Mouse (Mus musculus) lung, adult 2 months (tissue): ENCODE results near the gene Atp13a2. TPM values are rescaled to one million over a fixed set of nuclear protein-coding genes. Genes with fewer than 3 reads are reported as not detected.
A peak's percentile ranks its signal among the peaks of the same experiment; 100 is the strongest.

Experiments
- DNase-seq: peaks from one replicate; pipeline ENCODE4 v3.0.0; 2022
- H3K4me1 ChIP-seq: fragments of 200-500 bp; 2 replicates; pipeline ENCODE4 v1.6.1; 2011; ENCODE audit warnings: low read length; ENCODE audit not compliant: control insufficient read depth, insufficient read depth
- H3K4me3 ChIP-seq: fragments of 200-500 bp; replicated peaks from 2 replicates; pipeline ENCODE3; 2011; ENCODE audit warnings: low read depth, mild to moderate bottlenecking, control low read depth, low read length; ENCODE audit errors: extremely low read depth
- CTCF ChIP-seq: fragments of 200-500 bp; IDR thresholded peaks from 2 replicates; pipeline ENCODE4 v1.5.1; 2011; ENCODE audit warnings: mild to moderate bottlenecking, low read length, control low read depth; ENCODE audit not compliant: insufficient read depth
- POLR2A ChIP-seq: fragments of 200-500 bp; IDR thresholded peaks from 2 replicates; pipeline ENCODE4 v1.6.1; 2011; ENCODE audit warnings: low read depth, mild to moderate bottlenecking, control low read depth, low read length, borderline replicate concordance; ENCODE audit errors: extremely low read depth
- WGBS: fragments of 180-500 bp; shearing (Covaris S2); methylation state at CpG from one replicate; pipeline ENCODE4 v1.1.7; 2018; 5-methylcytosine and 5-hydroxymethylcytosine counted together
- polyA plus RNA-seq: library from polyadenylated mRNA; depleted of rRNA; stranded (reverse); fragments of >200 nt; gene quantifications from 2 replicates; pipeline ENCODE4 v1.2.3, GENCODE M21; 2012; rRNA removed

The Atp13a2 gene
- polyA plus RNA-seq = 199 and 258 TPM in 2 replicates

DNA sequence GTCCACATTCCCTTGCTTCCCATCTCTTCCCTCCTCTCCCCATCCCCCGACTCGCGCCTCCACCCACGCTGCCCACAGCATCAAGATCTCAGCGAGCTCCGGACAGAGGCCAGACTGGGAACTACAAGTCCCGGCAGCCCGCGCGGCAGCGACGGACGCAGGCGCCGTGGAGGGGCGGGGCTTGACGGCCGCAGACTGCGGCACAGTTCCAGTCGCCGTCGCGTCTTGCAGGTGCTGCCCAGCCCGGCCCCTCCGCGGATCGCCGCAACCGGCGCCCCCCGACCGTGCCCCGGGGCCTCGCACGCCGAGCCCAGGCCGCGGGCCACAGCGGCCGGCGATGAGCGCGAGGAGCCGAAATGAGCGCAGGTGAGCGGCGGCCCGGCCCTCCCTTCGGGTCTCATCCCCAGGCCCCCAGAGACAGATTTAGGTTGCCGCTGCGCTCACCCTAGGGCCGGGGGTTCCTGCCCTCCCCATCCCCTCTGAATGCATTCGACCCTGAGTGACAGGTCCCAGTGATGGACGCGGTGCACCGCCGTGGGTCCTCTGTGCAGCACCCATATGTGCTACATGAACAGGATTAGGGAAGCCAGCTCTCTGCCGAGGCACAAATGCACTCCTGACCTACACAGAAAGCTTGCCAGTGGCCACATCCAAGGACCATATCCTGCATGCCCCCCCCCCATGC lies at the start of gene Atp13a2:
Gene Atp13a2 (plus strand): TSS at position 163 of the 685 bp plus-strand sequence.
- peaks cover 17% of the 10 kb centered on the region for H3K4me1 ChIP-seq
- 1% methylated on average over 58 of the region's 58 CpGs for WGBS
- TF ChIP-seq CTCF = no peak
- peak; percentile 54; the same call in 1 of the 2 replicates for TF ChIP-seq POLR2A
- peak within 1 kb of the TSS; percentile 74 for H3K4me3 ChIP-seq
- peak; percentile 90 for DNase-seq

DNA sequence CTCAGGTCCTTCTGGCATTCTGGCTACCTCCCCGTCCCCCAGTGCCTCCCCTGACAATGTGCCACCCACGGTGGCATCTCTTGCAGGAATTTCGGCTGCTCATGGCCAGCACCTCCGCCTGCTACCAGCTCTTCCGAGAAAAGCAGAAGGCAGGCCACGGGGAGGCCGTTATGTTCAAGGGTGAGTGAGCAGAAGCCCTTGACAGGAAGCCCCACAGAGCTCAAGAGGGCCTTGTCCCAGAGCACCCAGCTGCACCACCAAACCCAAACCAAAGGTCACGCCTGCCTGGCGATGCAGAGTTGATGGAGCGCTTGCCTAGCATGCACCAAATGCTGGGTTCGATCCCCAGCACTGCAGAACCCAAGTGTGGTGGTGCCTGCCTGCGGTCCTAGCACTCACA lies 42.3 kb upstream of the Atp13a2 start:
- WGBS = 77% methylated on average over 12 of the region's 12 CpGs
- DNase-seq = no peak
- no peak for TF ChIP-seq CTCF
- no peak for TF ChIP-seq POLR2A
- no peaks in the 10 kb centered on the region for H3K4me1 ChIP-seq
- H3K4me3 ChIP-seq = no peak overlapping the region

DNA sequence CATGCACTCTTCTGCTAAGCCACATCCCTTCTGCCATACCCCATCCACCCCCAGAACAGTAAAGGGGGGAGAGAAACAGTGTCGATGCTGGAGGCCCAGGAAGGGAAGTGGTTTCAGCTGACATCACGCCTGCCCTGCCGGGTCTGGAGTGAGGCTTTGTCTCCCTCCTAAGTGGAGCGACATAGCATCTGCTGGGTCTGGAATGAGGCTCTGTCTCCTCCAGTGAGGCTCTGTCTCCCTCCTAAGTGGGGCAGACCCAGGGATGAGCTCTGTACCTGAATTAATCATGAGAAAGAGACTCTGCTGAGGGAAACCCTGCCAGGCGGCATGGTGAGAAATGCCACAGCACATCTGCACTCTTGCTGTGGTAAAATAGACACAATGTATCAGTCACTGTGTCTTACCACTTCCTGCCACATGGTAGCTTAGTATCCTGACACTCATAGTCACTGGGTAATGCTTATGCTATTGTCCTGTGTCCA lies 41.7 kb upstream of the Atp13a2 start:
- no peak for TF ChIP-seq CTCF
- no peak for TF ChIP-seq POLR2A
- 75% methylated on average over 5 of the region's 5 CpGs for WGBS
- no peaks in the 10 kb centered on the region for H3K4me1 ChIP-seq
- DNase-seq = no peak
- H3K4me3 ChIP-seq = no peak overlapping the region

DNA sequence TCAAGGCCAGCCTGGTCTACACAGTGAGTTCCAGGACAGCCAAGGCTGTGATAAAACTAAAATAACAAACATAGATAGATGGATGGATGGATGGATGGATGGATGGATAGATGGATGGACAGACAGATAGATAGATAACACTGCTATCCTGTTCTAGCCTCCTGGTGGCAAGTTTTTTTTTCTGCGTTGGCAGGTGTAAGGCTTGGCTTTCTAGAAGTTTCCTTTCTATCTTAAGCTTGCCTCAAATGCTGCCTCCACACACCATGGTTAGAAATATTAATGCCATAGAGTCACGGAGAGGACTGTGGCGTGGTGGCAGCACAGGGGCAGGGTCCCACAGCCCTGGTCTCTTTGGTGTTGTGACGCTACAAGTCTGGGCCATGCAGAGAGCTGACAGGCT lies 41.1 kb upstream of the Atp13a2 start:
- H3K4me3 ChIP-seq = no peak overlapping the region
- no peaks in the 10 kb centered on the region for H3K4me1 ChIP-seq
- TF ChIP-seq CTCF = no peak
- no peak for TF ChIP-seq POLR2A
- no peak for DNase-seq
- 80% methylated on average over 4 of the region's 4 CpGs for WGBS

DNA sequence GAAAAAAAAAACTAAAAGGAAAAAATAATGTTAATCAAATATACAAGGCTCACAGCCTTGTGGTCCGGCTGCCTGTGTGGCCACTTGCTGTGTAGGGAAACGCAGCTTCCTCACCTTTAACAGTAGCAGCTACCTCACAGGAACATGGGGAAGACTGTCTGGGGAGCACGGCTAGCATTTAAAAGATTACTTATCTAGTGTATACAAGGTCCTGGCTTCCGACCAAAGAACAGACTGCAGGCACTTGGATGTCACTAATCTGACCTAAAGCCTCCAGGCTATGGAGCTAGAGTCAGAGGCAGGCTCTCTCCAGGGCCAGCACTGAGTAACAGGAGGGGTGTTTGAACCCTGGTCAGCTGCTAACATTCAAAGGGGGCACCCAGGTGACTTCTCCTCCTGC lies 40.6 kb upstream of the Atp13a2 start:
- Histone ChIP-seq H3K4me3 (no peak overlapping the region), H3K4me1 (no peaks in the 10 kb centered on the region)
- TF ChIP-seq CTCF (no peak), POLR2A (no peak)
- 34% methylated on average over 4 of the region's 4 CpGs for WGBS
- DNase-seq = no peak

DNA sequence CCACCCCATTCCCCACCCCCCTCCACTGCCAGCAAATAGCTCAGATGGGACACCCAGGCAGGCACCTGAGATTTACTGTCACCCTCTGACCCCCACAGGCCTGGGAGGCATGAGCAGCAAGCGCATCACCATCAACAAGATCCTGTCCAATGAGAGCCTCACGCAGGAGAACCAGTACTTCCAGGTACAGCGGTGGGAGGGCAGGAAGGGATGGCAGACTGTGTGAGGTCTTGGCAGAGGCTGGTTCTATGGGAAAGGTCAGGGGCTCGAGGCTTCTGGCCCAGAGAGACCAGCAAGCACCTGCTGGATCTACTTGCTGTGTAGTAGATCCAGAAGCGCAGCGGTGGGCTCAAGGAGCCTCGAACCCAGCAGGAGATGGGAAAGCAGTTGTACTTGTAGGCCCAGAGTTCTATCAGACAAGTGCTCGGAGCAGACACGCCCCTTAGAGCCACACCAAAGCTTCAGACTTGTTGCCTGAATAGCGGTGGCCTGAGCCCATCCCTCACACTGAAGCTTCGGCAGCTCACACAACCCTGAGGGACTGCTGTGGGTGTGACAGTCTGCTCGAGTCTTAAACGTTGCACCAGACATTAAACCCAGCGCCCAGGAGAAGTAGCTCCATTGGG lies 40.0 kb upstream of the Atp13a2 start:
- TF ChIP-seq POLR2A (no peak), CTCF (no peak)
- WGBS = 67% methylated on average over 14 of the region's 14 CpGs
- Histone ChIP-seq H3K4me3 (no peak overlapping the region), H3K4me1 (no peaks in the 10 kb centered on the region)
- no peak for DNase-seq

DNA sequence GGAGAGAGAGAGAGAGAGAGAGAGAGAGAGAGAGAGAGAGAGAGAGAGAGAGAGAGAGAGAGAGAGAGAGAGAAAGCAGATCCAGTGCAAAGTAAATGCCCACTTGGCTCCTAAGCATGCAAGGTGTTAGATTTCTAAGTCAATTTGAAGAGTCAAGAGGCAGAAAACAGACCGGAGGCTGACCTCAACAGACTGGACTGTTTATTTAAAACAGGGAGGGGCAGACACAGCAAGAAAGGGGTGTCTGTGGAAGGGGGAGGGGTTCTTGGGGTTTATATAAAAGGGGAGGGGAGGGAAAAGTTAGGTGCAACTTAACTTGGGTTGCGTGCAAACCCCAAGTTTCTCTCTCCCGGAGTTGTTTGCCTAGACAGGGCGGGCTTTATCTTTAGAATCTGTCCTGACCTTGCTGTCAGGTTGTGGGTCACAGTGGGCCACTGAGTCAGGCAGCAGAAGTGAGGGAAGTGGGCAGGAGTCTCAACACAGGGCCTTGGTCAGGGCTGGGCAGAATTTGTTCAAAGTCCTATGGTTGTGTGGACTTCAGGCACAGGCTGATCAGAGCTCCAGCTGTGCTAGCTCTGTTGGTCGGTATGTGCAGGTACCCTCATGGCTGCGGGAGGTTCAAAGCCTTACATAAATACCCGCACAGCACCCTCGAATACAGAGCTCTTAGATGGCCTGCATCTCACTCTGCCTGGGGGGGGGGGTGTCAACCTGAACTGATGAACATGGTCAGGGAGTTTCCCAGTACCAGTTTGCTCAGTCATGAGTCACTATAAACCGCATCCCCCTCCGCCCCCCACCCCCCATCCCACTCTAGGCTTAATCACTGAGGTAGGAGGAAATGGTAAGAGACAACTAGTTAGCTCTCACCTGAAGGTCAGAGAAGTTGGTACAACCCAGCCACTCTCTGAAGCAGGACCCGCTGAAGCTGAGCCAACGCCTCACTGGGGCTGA lies 38.9 kb upstream of the Atp13a2 start:
- H3K4me3 ChIP-seq = no peak overlapping the region
- no peaks in the 10 kb centered on the region for H3K4me1 ChIP-seq
- no peak for TF ChIP-seq POLR2A
- no peak for TF ChIP-seq CTCF
- DNase-seq = no peak
- WGBS = 68% methylated on average over 12 of the region's 12 CpGs

DNA sequence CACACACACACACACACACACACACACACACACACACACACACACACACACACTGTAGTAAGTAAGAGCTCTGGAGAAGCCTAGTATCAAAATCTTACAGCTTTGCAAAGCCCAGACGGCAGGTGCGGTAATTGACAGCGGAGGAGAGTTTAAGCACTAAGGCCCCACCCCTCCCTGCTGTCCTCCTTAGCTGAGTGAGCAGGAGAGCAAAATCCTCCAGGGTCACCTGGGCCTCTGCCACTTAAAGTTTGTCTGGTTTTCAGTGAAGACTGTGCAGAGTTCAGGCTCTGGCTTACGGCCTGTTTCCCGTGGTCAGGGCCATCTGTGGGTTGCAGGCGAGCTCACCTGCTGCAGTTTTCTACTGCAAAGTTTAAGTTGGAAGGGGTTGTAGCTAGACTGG lies 38.2 kb upstream of the Atp13a2 start:
- 64% methylated on average over 6 of the region's 6 CpGs for WGBS

DNA sequence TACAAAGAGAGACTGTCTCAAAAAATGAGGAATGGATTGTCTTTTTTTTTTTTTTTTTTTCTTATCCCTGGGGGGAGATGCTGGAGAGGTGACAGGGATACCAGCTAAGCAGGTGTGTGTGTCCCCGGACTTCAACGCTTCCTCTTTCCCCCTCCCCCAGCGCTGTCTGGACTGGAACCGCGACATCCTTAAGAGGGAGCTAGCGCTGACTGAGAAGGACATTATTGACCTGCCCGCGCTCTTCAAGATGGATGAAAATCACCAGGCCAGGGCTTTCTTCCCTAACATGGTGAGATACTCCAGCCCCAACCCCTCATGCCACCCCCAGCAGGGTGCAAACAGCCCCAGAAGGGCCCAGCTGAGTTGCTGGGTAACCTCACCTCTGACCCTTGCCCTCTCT lies 37.6 kb upstream of the Atp13a2 start:
- Histone ChIP-seq H3K4me1 (no peaks in the 10 kb centered on the region), H3K4me3 (no peak overlapping the region)
- TF ChIP-seq CTCF (no peak), POLR2A (no peak)
- DNase-seq = no peak
- 66% methylated on average over 8 of the region's 8 CpGs for WGBS

More for the DNA sequence above, 38.2 kb upstream of the Atp13a2 start:
- Histone ChIP-seq H3K4me3 (no peak overlapping the region), H3K4me1 (no peaks in the 10 kb centered on the region)
- no peak for DNase-seq
- no peak for TF ChIP-seq CTCF
- TF ChIP-seq POLR2A = no peak
